Mouse (Mus musculus): Measurements from ENCODE around the gene Cdk2ap2. TPM values are rescaled to one million over a fixed set of nuclear protein-coding genes. Genes with fewer than 3 reads are reported as not detected.
A peak's percentile ranks its signal among the peaks of the same experiment; 100 is the strongest.

Gene Cdk2ap2
- polyA plus RNA-seq, 1 experiment from 2014 or later, result 80.2 TPM

DNA sequence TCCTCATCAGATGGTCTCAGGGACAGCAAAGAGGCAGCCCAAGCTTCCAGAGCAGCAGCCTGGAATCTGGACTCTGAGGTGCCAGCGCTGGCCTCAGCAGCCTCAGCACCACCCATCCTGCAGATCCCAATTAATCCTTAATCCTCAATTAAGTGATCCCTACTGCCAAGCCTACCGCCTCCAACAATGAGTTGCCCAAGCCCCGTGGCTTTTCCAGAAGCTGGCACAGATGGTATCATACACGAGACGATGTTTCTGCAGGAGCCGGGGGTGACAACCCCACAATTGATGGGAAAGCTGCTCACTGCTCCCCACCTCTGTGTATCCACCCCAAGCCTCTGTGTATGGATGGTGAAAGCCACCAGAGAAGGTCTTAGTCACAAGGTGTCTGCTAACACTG lies 7.9 kb upstream of the Cdk2ap2 start:
- Histone ChIP-seq H3K4me1 (no peaks in the 10 kb centered on the region), H3K27me3 (replicated peaks; ENCODE audit: low read depth, poor library complexity, severe bottlenecking) (peaks cover 3% of the 10 kb centered on the region; the same call in 1 of the 2 replicates), H3K36me3 (replicated peaks) (no peaks in the 10 kb centered on the region), H3K27ac (replicated peaks) (no peak overlapping the region), H3K9me3 (no peaks in the 10 kb centered on the region), H3K4me3 (no peak overlapping the region)
- no peak for DNase-seq (ENCODE audit: low spot score)
- 75% methylated on average over 6 of the region's 6 CpGs for WGBS

DNA sequence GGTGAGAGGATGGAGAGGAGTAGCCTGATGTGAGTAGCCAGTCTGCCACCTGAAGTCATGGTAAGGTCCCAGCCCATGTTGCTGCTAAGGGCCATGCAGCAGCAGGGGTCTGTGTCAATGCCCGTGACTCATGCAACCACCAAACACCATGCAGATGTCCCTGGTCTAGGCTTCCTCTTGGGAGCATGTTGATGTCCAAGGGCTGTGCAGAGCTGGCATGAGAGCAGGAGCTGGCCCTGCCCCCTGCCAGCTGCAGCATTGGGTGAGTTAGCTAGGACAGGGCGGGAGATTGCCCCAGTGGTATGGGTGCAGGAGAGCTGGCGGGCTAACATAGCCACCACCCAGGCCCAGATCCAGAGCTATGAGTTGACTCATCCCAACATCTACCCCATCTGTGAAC lies 6.5 kb upstream of the Cdk2ap2 start:
- H3K4me1 ChIP-seq, result no peaks in the 10 kb centered on the region
- 85% methylated on average over 3 of the region's 3 CpGs for WGBS
- no peaks in the 10 kb centered on the region for H3K9me3 ChIP-seq
- H3K27me3 ChIP-seq (replicated peaks; ENCODE audit: low read depth, poor library complexity, severe bottlenecking), result no peaks in the 10 kb centered on the region
- no peak for DNase-seq (ENCODE audit: low spot score)
- no peak overlapping the region for H3K4me3 ChIP-seq
- no peak overlapping the region for H3K27ac ChIP-seq (replicated peaks)
- H3K36me3 ChIP-seq (replicated peaks), result no peaks in the 10 kb centered on the region

DNA sequence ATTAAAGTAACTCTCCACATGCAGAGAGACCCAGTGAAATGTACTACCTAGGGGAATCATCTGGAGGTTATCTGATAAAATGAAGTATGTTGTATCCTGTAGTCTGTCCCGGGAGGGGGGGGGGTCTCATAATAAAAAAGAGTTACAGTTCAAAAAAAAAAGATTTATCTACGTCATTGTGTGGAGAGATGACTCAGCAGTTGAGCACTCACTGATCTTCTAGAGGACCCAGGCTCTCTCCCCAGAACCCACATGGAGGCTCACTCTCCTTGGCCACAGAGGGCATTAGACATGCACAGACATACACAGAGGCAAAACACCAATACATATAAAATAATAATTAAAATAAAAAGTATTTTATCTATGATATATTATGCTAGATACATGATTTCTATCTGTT lies 5.6 kb upstream of the Cdk2ap2 start:
- H3K27ac ChIP-seq (replicated peaks), result no peak overlapping the region
- no peaks in the 10 kb centered on the region for H3K36me3 ChIP-seq (replicated peaks)
- H3K4me3 ChIP-seq, result no peak overlapping the region
- DNase-seq (ENCODE audit: low spot score), result no peak
- H3K27me3 ChIP-seq (replicated peaks; ENCODE audit: low read depth, poor library complexity, severe bottlenecking), result no peaks in the 10 kb centered on the region
- H3K4me1 ChIP-seq, result peaks cover 6% of the 10 kb centered on the region
- no peaks in the 10 kb centered on the region for H3K9me3 ChIP-seq
- 72% methylated on average over 2 of the region's 2 CpGs for WGBS

DNA sequence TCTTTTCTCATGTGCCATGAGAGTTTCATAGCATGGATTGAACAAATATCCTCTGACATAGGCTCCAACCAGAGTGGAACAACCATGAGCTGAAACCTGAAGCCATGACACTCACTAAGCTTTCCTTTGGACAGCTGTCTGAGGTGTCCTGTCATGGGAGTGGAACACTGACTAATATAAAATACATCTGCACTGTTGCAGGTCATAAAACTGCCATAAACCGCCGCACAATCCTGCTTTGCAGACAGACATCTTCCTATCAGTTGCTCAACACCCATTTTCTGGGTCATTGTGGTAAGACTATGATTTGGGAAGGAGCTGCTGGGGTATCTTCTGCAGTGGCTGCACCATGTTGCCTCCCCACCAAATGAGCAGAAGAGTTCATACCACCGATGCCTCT lies 4.2 kb upstream of the Cdk2ap2 start:
- no peak overlapping the region for H3K4me3 ChIP-seq
- no peaks in the 10 kb centered on the region for H3K36me3 ChIP-seq (replicated peaks)
- no peaks in the 10 kb centered on the region for H3K27me3 ChIP-seq (replicated peaks; ENCODE audit: low read depth, poor library complexity, severe bottlenecking)
- H3K27ac ChIP-seq (replicated peaks), result no peak overlapping the region
- no peaks in the 10 kb centered on the region for H3K9me3 ChIP-seq
- WGBS, result 90% methylated on average over 3 of the region's 3 CpGs
- peaks cover 17% of the 10 kb centered on the region for H3K4me1 ChIP-seq
- no peak for DNase-seq (ENCODE audit: low spot score)

DNA sequence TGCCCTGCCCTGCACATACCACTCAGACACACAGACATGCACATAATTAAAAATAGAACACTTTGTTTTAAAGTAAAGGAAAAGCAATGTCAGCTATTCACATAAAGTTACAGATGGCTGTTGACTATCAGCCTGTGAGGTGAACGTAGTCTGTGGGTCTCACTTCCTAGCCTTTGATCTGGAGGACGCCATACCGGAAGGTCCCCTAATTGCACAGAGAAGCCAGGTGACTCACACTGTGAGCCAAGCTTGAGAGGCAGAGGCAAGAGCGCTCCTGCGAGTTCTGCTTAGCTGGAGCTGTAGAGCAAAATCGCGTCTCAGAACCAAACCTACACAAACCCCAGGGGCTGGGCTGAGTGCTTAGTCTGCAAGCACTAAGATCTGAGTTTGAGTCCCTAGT lies 3.2 kb upstream of the Cdk2ap2 start:
- H3K27me3 ChIP-seq (replicated peaks; ENCODE audit: low read depth, poor library complexity, severe bottlenecking), result peaks cover 6% of the 10 kb centered on the region
- DNase-seq (ENCODE audit: low spot score), result no peak
- 74% methylated on average over 7 of the region's 7 CpGs for WGBS
- H3K4me1 ChIP-seq, result peaks cover 28% of the 10 kb centered on the region
- H3K9me3 ChIP-seq, result no peaks in the 10 kb centered on the region
- H3K27ac ChIP-seq (replicated peaks), result no peak overlapping the region
- H3K4me3 ChIP-seq, result no peak overlapping the region
- H3K36me3 ChIP-seq (replicated peaks), result no peaks in the 10 kb centered on the region

DNA sequence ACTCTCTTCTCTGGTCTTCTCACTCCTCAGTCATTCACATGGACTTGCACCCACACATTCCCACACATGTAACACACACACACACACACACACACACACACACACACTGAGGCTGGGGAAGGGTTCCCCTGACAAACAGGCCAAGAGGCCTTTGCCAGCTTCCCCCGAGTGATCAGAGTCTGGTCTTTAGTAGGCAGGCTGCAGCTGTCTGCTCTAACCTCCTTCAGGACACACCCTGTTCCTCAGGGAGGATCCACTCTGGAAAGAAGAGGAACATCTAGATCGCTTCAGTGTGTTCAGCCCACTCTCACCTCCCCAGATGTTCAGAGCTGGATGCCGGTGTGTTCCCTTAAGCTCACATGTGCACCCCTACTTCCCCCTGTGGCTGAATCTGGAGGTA lies 2.6 kb upstream of the Cdk2ap2 start:
- H3K27me3 ChIP-seq (replicated peaks; ENCODE audit: low read depth, poor library complexity, severe bottlenecking), result peaks cover 11% of the 10 kb centered on the region
- no peak overlapping the region for H3K4me3 ChIP-seq
- H3K36me3 ChIP-seq (replicated peaks), result no peaks in the 10 kb centered on the region
- WGBS, result 79% methylated on average over 3 of the region's 3 CpGs
- no peaks in the 10 kb centered on the region for H3K9me3 ChIP-seq
- no peak for DNase-seq (ENCODE audit: low spot score)
- peaks cover 33% of the 10 kb centered on the region for H3K4me1 ChIP-seq
- H3K27ac ChIP-seq (replicated peaks), result no peak overlapping the region

DNA sequence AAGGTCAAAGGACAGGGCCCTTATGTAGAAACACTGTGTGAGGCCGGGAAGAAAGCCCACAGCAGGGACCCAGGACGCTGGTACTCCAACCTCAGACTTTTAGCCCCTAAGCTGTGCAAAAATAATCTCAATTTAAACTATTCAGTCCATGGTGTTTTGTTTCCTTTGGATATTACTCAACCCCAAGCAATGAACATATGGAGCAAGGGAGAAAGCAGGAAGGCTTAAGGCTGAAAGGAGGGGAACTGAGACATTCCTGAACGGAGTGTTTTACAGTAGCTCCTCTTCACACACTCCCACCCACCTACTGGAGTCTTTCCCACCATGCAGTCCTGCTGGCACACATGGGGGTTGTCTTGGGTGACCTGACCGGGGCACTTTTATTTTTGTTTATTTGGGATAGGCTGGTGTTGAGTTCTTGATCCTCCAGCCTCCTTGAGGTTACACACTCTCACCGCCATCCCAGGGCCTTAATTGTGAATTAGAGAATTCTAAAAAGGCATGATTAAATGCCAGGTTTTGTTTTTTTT lies 2.1 kb upstream of the Cdk2ap2 start:
- no peaks in the 10 kb centered on the region for H3K9me3 ChIP-seq
- 79% methylated on average over 5 of the region's 5 CpGs for WGBS

DNA sequence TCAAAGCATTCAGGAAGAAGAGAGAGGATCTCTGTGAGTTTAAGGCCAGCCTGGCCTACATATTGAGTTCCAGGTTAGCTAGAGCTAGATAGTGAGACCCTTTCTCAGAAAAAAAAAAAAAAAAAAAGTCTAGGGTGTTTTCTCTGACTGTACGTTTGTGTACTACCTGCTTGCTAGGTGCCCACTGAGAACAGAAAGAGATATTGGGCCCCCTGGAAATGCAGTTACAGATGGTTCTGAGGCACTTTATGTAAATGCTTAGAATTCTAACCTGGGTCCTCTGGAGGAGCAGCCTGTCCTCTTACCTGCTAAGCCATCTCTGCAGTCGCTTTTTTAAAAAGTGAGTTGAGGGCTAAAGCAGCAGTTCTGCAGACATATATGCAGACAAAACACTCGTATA lies 1.2 kb upstream of the Cdk2ap2 start:
- no peak overlapping the region for H3K27ac ChIP-seq (replicated peaks)
- peaks cover 48% of the 10 kb centered on the region for H3K4me1 ChIP-seq
- H3K9me3 ChIP-seq, result no peaks in the 10 kb centered on the region
- no peak overlapping the region for H3K4me3 ChIP-seq
- peaks cover 26% of the 10 kb centered on the region for H3K27me3 ChIP-seq (replicated peaks; ENCODE audit: low read depth, poor library complexity, severe bottlenecking)
- 69% methylated on average over 3 of the region's 3 CpGs for WGBS
- no peaks in the 10 kb centered on the region for H3K36me3 ChIP-seq (replicated peaks)
- DNase-seq (ENCODE audit: low spot score), result no peak

More for the DNA sequence above, 2.1 kb upstream of the Cdk2ap2 start:
- Histone ChIP-seq H3K27me3 (replicated peaks; ENCODE audit: low read depth, poor library complexity, severe bottlenecking) (peaks cover 16% of the 10 kb centered on the region), H3K36me3 (replicated peaks) (no peaks in the 10 kb centered on the region), H3K4me3 (no peak overlapping the region), H3K4me1 (peaks cover 38% of the 10 kb centered on the region), H3K27ac (replicated peaks) (no peak overlapping the region)
- no peak for DNase-seq (ENCODE audit: low spot score)

DNA sequence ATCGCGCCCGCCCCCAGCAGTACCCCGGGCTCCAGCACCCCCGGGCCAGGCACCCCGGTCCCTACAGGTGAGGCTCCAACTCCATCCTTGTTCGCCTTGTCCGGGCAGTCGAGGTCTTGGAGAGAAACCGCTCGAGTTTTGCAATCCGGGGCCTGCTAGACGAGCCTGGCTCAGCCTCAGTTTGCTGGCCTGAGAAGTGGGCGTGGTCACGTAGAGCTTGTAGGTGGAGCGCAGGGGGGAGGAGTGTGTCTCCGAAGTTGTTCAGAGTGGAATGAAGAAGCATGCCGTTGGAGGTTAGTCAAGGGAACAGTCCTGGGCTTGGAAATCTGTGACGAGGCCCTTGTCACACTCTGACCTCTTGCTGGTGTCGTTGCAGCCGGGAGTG lies 451 bp downstream of the Cdk2ap2 start:
- H3K9me3 ChIP-seq, result no peaks in the 10 kb centered on the region
- H3K27me3 ChIP-seq (replicated peaks; ENCODE audit: low read depth, poor library complexity, severe bottlenecking), result peaks cover 42% of the 10 kb centered on the region
- H3K36me3 ChIP-seq (replicated peaks), result no peaks in the 10 kb centered on the region
- H3K4me3 ChIP-seq, result peak overlapping the region; percentile 76
- peak overlapping the region; percentile 89 for H3K27ac ChIP-seq (replicated peaks)
- 2% methylated on average over 21 of the region's 21 CpGs for WGBS
- peaks cover 61% of the 10 kb centered on the region for H3K4me1 ChIP-seq
- DNase-seq (ENCODE audit: low spot score), result no peak

DNA sequence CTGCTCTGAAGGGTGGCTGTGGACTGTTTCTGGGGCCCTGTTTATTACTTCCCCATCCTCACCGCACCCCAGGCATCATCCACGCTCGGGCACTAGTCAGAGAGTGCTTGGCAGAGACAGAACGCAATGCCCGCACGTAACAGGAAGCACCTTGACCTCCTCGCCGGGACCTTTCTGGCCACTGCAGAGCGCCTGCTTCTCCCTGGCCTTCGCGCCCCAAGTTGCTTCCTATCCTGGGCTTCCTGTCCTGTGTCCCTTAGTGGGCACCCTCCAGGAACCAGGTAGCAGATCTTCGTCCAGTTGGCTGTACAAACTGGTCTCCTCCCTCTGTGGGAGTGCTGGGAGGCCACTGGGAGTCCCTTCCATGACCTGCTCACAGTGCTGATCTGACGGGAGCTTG lies 1.4 kb downstream of the Cdk2ap2 start:
- no peaks in the 10 kb centered on the region for H3K36me3 ChIP-seq (replicated peaks)
- no peaks in the 10 kb centered on the region for H3K9me3 ChIP-seq
- no peak overlapping the region for H3K27ac ChIP-seq (replicated peaks)
- H3K27me3 ChIP-seq (replicated peaks; ENCODE audit: low read depth, poor library complexity, severe bottlenecking), result peaks cover 52% of the 10 kb centered on the region
- peak overlapping the region; percentile 17; the same call in 1 of the 2 replicates for H3K4me3 ChIP-seq
- no peak for DNase-seq (ENCODE audit: low spot score)
- H3K4me1 ChIP-seq, result peaks cover 61% of the 10 kb centered on the region
- WGBS, result 89% methylated on average over 13 of the region's 13 CpGs

DNA sequence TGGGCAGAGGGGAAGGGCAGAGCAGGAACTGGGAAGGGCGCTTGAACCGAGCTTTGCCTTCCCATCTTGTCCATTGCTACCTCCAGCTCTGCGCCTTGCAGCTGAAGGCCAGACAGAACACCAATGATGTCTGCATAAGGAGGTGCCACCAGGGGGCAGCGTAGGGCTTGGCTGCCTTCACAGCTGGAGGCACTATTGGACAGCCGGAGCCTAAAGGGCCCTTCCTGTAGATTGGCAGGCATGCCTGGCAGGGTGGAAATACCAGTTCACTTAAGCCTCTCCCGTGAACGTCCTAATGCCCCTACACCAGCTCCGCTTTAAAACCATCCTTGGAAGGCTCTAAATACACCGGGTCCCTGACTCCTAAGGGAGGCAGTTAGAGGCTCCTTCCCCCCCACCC lies 2.1 kb downstream of the Cdk2ap2 start:
- peak overlapping the region; percentile 70 for H3K4me3 ChIP-seq
- no peaks in the 10 kb centered on the region for H3K36me3 ChIP-seq (replicated peaks)
- peak; percentile 92 for DNase-seq (ENCODE audit: low spot score)
- no peaks in the 10 kb centered on the region for H3K9me3 ChIP-seq
- WGBS, result 12% methylated on average over 9 of the region's 9 CpGs
- peaks cover 61% of the 10 kb centered on the region for H3K4me1 ChIP-seq
- H3K27me3 ChIP-seq (replicated peaks; ENCODE audit: low read depth, poor library complexity, severe bottlenecking), result peaks cover 55% of the 10 kb centered on the region
- no peak overlapping the region for H3K27ac ChIP-seq (replicated peaks)

DNA sequence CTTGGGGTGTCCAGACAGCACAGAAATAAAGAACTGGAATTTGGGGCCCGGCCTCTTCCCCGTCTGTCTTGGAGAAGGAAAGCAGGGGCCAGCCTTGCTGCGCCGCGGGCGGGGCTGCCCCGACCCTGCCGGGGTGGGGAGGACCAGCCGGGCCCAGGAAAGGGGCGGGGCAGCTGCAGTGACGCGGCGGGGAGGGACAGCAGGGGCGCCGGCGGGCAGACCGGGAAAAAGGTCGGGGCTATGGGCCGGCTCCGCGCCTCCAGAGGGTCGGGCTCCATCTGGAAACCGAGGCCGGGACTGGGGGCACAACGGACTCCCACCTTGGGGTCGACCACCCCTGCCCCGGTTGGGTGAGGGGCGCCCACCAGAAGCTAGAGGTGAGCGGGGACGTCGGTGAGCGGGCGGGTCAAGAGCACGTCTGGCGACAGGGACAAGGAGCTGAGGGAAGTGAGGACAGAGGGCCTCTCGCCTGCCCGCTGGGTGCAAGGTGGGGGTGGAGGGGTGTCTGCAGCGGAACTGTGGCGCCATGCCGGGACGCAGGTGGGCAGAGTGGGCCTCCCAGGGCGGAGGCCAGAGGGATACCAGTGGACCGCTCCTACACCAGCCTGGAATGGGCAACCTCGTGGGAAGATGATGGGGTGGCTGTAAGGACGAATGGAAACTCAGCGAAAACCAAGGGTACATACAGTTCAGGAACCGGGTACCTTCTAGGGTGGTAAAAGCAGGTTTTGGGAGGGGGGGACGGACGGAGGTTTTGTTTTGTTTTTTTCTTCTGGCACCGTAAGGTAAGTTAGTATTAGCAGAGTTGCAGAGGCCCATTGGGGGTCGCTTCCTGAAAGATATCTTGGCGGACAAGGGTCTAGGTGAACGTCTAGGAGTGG lies 3.1 kb downstream of the Cdk2ap2 start, which contains the start of gene Pitpnm1:
Gene Pitpnm1, plus strand, starts transcription at position 162 of the 881 bp plus-strand sequence.
- peak within 1 kb of the TSS; percentile 65 for H3K27ac ChIP-seq (replicated peaks)

DNA sequence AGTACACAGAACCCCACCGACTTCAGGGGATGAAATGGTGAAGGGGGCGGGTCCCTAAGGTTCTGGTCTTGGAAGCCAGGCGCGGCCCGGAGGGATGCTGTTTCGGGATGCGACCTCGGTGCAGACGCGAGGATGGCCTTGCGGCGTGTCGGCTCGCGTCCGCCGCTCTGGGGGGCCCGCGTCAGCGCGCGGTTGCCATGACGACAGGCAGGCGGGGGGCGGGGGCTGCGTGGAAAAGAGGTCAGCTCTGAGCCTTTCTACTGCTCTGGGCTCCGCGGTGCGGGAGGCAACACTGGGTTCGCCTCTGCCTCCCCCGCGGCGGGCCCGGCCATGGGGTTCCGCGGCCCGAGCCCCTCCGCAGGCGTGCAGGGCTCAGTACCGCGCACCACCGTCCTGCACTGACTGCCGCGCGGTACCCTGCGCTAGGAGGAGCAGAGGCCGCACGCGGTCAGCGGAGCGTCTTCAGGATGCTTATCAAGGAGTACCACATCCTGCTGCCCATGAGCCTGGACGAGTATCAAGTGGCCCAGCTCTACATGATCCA lies 3.8 kb downstream of the Cdk2ap2 start:
- Histone ChIP-seq H3K4me1 (peaks cover 60% of the 10 kb centered on the region), H3K4me3 (peak overlapping the region; percentile 70), H3K9me3 (no peaks in the 10 kb centered on the region), H3K27ac (replicated peaks) (peak overlapping the region; percentile 63), H3K36me3 (replicated peaks) (no peaks in the 10 kb centered on the region), H3K27me3 (replicated peaks; ENCODE audit: low read depth, poor library complexity, severe bottlenecking) (peaks cover 55% of the 10 kb centered on the region)
- DNase-seq (ENCODE audit: low spot score), result peak; percentile 74
- under 1% methylated on average over 52 of the region's 52 CpGs for WGBS

More for the DNA sequence above, 3.1 kb downstream of the Cdk2ap2 start, which contains the start of gene Pitpnm1:
- peak within 1 kb of the TSS; percentile 70 for H3K4me3 ChIP-seq
- WGBS, result under 1% methylated on average over 53 of the region's 53 CpGs
- peaks cover 61% of the 10 kb centered on the region for H3K4me1 ChIP-seq
- peak; percentile 68 for DNase-seq (ENCODE audit: low spot score)
- no peaks in the 10 kb centered on the region for H3K9me3 ChIP-seq
- peaks cover 55% of the 10 kb centered on the region for H3K27me3 ChIP-seq (replicated peaks; ENCODE audit: low read depth, poor library complexity, severe bottlenecking)
- no peaks in the 10 kb centered on the region for H3K36me3 ChIP-seq (replicated peaks)

Data from embryonic facial prominence, embryonic 10.5 days (tissue).